Mouse (Mus musculus): ENCODE results near the gene Camta1. TPM values are rescaled to one million over a fixed set of nuclear protein-coding genes. Genes with fewer than 3 reads are reported as not detected.

Camta1 gene
- polyA plus RNA-seq, 1 experiment from 2014 or later, result 137 TPM

DNA sequence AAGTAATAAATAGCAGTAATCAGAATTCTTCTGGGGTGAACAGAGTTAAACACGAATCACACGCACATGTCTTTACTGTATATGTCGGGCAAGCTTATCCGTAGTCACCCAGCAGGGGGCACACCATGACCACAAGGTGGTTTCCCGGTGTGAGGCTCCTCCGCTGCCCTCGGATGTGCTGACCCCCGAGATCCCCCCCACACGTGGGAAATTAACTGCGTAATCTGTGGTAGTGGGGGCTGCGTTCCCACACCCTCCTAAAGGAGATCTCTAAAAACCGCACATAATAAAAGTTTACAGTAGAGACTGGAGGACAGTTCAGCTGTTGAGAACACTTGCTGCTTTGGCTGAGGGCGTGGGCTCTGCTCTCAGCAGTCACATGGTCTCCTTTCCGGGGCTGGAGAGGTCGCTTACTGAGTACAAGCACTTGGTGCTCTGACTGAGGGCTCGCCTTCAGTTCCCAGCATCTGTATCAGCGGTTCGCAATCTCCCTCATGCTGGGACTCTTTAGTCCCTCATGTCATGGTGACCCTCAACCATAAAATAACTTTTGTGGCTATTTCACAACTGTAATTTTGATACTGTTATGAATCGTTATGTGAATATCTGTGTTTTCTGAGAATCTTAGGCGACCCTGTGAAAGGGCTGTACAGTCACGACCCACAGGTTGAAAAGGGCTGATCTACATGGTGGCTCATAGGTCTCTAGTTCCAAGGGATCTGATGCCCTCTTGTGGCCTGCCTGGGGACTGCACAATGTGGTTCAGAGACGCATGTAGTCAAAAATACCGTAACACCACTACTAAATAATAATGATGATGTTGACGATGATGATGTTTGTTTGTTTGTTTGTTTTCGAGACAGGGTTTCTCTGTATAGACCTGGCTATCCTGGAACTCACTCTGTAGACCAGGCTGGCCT, 896.8 kb downstream of the Camta1 start:
- H3K36me3 ChIP-seq (ENCODE audit: control insufficient read depth, insufficient read depth, low read length), result no peaks in the 10 kb centered on the region
- WGBS (ENCODE audit: insufficient replicate concordance), result 12% methylated on average over 25 of the region's 25 CpGs
- no peaks in the 10 kb centered on the region for H3K9me3 ChIP-seq (replicated peaks; ENCODE audit: control insufficient read depth, low read length)
- no peak overlapping the region for H3K27ac ChIP-seq (ENCODE audit: low read depth, low read length)
- H3K9ac ChIP-seq (ENCODE audit: low read depth, low read length), result no peak overlapping the region
- H3K4me1 ChIP-seq (ENCODE audit: control insufficient read depth, insufficient read depth, low read length), result no peaks in the 10 kb centered on the region
- peak overlapping the region; percentile 26 for H3K4me3 ChIP-seq (ENCODE audit: low read depth, low read length)
- 0 out of 2 replicates have a peak, but pooled peaks have one; percentile 26 for ATAC-seq (replicated peaks; ENCODE audit: insufficient number of reproducible peaks, low FRiP score, low TSS enrichment)
- no peaks in the 10 kb centered on the region for H3K27me3 ChIP-seq (ENCODE audit: control insufficient read depth, insufficient read depth, low read length)
- H3K4me2 ChIP-seq, result peak overlapping the region; percentile 65

DNA sequence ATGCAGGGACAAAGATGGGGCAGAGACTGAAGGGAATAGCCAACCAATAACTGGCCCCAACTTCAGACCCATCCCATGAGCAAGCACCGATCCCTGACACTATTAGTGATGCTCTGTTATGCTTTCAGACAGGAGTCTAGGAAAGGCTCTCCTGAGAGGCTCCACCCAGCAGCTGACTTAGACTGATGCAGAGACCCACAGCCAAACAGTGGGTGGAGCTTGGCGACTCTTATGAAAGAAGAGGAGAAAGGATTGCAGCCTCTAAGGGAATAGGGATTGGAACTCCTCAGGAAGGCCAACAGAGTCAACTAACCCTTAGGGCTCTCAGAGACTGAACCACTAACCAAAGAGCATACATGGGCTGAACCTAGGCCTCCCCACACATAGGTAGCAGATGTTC, 898.0 kb downstream of the Camta1 start:
- ATAC-seq (replicated peaks; ENCODE audit: insufficient number of reproducible peaks, low FRiP score, low TSS enrichment), result no peak
- no peak overlapping the region for H3K9ac ChIP-seq (ENCODE audit: low read depth, low read length)
- no peaks in the 10 kb centered on the region for H3K9me3 ChIP-seq (replicated peaks; ENCODE audit: control insufficient read depth, low read length)
- no peak overlapping the region for H3K4me2 ChIP-seq
- H3K4me3 ChIP-seq (ENCODE audit: low read depth, low read length), result no peak overlapping the region
- no peaks in the 10 kb centered on the region for H3K27me3 ChIP-seq (ENCODE audit: control insufficient read depth, insufficient read depth, low read length)
- no peaks in the 10 kb centered on the region for H3K4me1 ChIP-seq (ENCODE audit: control insufficient read depth, insufficient read depth, low read length)
- no peak overlapping the region for H3K27ac ChIP-seq (ENCODE audit: low read depth, low read length)
- WGBS (ENCODE audit: insufficient replicate concordance), result 75% methylated on average over 2 of the region's 2 CpGs
- no peaks in the 10 kb centered on the region for H3K36me3 ChIP-seq (ENCODE audit: control insufficient read depth, insufficient read depth, low read length)

DNA sequence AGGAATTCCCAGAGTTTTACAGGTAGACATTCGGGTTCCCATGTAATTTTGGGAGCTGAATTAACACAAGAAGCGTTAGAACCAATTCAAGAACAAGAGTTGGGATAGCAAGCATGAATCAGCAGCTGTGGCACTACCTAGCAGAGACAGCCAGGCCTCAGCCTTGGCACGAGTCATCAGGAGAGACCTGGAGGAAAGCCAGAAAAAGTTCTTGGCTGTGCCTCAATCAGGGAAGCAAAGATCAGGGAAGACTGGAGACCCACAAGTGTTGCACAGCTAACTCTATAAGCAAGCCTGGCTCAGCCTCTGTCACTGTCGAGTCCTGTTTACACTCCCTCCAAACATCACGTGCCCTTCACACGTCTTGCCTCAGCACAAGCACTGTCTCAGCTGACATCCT, 899.4 kb downstream of the Camta1 start:
- H3K9ac ChIP-seq (ENCODE audit: low read depth, low read length), result no peak overlapping the region
- H3K36me3 ChIP-seq (ENCODE audit: control insufficient read depth, insufficient read depth, low read length), result no peaks in the 10 kb centered on the region
- no peak overlapping the region for H3K4me2 ChIP-seq
- whole genome bisulfite sequencing (ENCODE audit: insufficient replicate concordance), result 66% methylated on average over 6 of the region's 6 CpGs
- H3K27ac ChIP-seq (ENCODE audit: low read depth, low read length), result no peak overlapping the region
- ATAC-seq (replicated peaks; ENCODE audit: insufficient number of reproducible peaks, low FRiP score, low TSS enrichment), result no peak
- no peaks in the 10 kb centered on the region for H3K4me1 ChIP-seq (ENCODE audit: control insufficient read depth, insufficient read depth, low read length)
- no peak overlapping the region for H3K4me3 ChIP-seq (ENCODE audit: low read depth, low read length)
- no peaks in the 10 kb centered on the region for H3K9me3 ChIP-seq (replicated peaks; ENCODE audit: control insufficient read depth, low read length)
- H3K27me3 ChIP-seq (ENCODE audit: control insufficient read depth, insufficient read depth, low read length), result no peaks in the 10 kb centered on the region

GRCm38 (mm10) chr4:150958536-150958935, 903.1 kb downstream of the Camta1 start:
- Histone ChIP-seq H3K27ac (ENCODE audit: low read depth, low read length) (no peak overlapping the region), H3K4me3 (ENCODE audit: low read depth, low read length) (no peak overlapping the region), H3K4me2 (no peak overlapping the region), H3K4me1 (ENCODE audit: control insufficient read depth, insufficient read depth, low read length) (no peaks in the 10 kb centered on the region), H3K9me3 (replicated peaks; ENCODE audit: control insufficient read depth, low read length) (no peaks in the 10 kb centered on the region), H3K27me3 (ENCODE audit: control insufficient read depth, insufficient read depth, low read length) (no peaks in the 10 kb centered on the region), H3K9ac (ENCODE audit: low read depth, low read length) (no peak overlapping the region), H3K36me3 (ENCODE audit: control insufficient read depth, insufficient read depth, low read length) (no peaks in the 10 kb centered on the region)
- ATAC-seq (replicated peaks; ENCODE audit: insufficient number of reproducible peaks, low FRiP score, low TSS enrichment), result no peak
- WGBS (ENCODE audit: insufficient replicate concordance), result 60% methylated on average over 7 of the region's 7 CpGs

DNA sequence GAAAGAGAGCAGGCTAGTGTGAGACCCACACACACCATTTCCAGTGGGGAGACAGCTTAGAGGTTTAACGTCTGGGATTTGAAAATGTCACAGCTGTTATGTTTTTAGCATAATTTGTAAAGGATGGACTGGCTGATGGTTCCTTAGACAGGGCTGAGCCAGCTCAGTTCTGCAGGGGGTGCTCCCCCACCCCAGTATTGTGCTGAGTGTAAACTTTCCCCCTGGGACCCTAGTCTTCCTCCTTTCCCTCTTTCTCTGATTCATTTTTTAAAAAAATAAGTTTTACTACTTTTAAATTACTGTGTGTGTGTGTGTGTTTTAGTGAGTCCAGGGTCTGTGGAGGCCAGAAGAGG, 904.6 kb downstream of the Camta1 start:
- ATAC-seq (replicated peaks; ENCODE audit: insufficient number of reproducible peaks, low FRiP score, low TSS enrichment), result no peak
- Histone ChIP-seq H3K4me2 (no peak overlapping the region), H3K36me3 (ENCODE audit: control insufficient read depth, insufficient read depth, low read length) (no peaks in the 10 kb centered on the region), H3K27ac (ENCODE audit: low read depth, low read length) (no peak overlapping the region), H3K4me3 (ENCODE audit: low read depth, low read length) (no peak overlapping the region), H3K4me1 (ENCODE audit: control insufficient read depth, insufficient read depth, low read length) (no peaks in the 10 kb centered on the region), H3K27me3 (ENCODE audit: control insufficient read depth, insufficient read depth, low read length) (no peaks in the 10 kb centered on the region), H3K9me3 (replicated peaks; ENCODE audit: control insufficient read depth, low read length) (no peaks in the 10 kb centered on the region), H3K9ac (ENCODE audit: low read depth, low read length) (no peak overlapping the region)
- 75% methylated on average over 1 of the region's 1 CpGs for WGBS (ENCODE audit: insufficient replicate concordance)

- Histone ChIP-seq H3K9me3 (replicated peaks; ENCODE audit: control insufficient read depth, low read length) (no peaks in the 10 kb centered on the region), H3K4me3 (ENCODE audit: low read depth, low read length) (no peak overlapping the region), H3K36me3 (ENCODE audit: control insufficient read depth, insufficient read depth, low read length) (no peaks in the 10 kb centered on the region), H3K4me1 (ENCODE audit: control insufficient read depth, insufficient read depth, low read length) (no peaks in the 10 kb centered on the region), H3K27ac (ENCODE audit: low read depth, low read length) (no peak overlapping the region), H3K4me2 (no peak overlapping the region), H3K27me3 (ENCODE audit: control insufficient read depth, insufficient read depth, low read length) (no peaks in the 10 kb centered on the region), H3K9ac (ENCODE audit: low read depth, low read length) (no peak overlapping the region)
- WGBS (ENCODE audit: insufficient replicate concordance), result 73% methylated on average over 13 of the region's 13 CpGs
- ATAC-seq (replicated peaks; ENCODE audit: insufficient number of reproducible peaks, low FRiP score, low TSS enrichment), result no peak
These were observed 905.1 kb downstream of the Camta1 start for GRCm38 (mm10) chr4:150956369-150957105.

DNA sequence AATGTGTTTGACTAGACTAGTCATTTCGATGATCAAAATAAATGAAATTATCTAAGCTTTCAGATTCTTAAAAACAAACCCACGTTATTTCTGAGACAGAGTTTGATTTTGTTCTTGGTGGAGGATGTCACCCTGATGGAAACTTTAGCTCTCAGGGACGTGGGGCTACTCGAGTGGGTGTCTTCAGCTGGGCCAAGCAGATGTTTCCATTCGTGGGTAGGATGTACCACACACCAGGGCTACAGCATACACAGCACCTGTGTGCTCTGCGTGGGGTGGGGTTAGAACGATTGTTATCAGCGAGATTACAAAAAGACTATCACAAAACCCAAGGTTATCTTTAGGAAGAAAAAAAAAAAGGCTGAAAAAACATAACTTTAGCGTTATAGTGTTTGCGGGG, 910.7 kb downstream of the Camta1 start:
- no peaks in the 10 kb centered on the region for H3K4me1 ChIP-seq (ENCODE audit: control insufficient read depth, insufficient read depth, low read length)
- H3K4me3 ChIP-seq (ENCODE audit: low read depth, low read length), result no peak overlapping the region
- 72% methylated on average over 10 of the region's 10 CpGs for WGBS (ENCODE audit: insufficient replicate concordance)
- H3K4me2 ChIP-seq, result no peak overlapping the region
- ATAC-seq (replicated peaks; ENCODE audit: insufficient number of reproducible peaks, low FRiP score, low TSS enrichment), result no peak
- no peaks in the 10 kb centered on the region for H3K36me3 ChIP-seq (ENCODE audit: control insufficient read depth, insufficient read depth, low read length)
- H3K27me3 ChIP-seq (ENCODE audit: control insufficient read depth, insufficient read depth, low read length), result no peaks in the 10 kb centered on the region
- no peaks in the 10 kb centered on the region for H3K9me3 ChIP-seq (replicated peaks; ENCODE audit: control insufficient read depth, low read length)
- no peak overlapping the region for H3K27ac ChIP-seq (ENCODE audit: low read depth, low read length)
- no peak overlapping the region for H3K9ac ChIP-seq (ENCODE audit: low read depth, low read length)

DNA sequence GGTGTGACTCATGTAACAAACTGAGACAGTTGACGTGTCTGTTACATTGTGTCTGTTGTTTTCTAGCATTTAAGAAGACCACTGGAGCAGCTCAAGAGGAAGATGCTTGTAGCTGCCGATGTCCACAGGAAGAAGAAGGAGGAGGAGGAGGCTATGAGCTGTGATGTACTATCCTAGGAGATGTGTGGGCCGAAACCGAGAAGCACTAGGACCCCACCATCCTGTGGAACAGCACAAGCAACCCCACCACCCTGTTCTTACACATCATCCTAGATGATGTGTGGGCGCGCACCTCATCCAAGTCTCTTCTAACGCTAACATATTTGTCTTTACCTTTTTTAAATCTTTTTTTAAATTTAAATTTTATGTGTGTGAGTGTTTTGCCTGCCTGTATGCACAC, 917.0 kb downstream of the Camta1 start:
- no peak overlapping the region for H3K27ac ChIP-seq (ENCODE audit: low read depth, low read length)
- H3K9ac ChIP-seq (ENCODE audit: low read depth, low read length), result no peak overlapping the region
- H3K4me3 ChIP-seq (ENCODE audit: low read depth, low read length), result no peak overlapping the region
- H3K27me3 ChIP-seq (ENCODE audit: control insufficient read depth, insufficient read depth, low read length), result no peaks in the 10 kb centered on the region
- H3K4me1 ChIP-seq (ENCODE audit: control insufficient read depth, insufficient read depth, low read length), result no peaks in the 10 kb centered on the region
- no peaks in the 10 kb centered on the region for H3K9me3 ChIP-seq (replicated peaks; ENCODE audit: control insufficient read depth, low read length)
- ATAC-seq (replicated peaks; ENCODE audit: insufficient number of reproducible peaks, low FRiP score, low TSS enrichment), result no peak
- 85% methylated on average over 7 of the region's 7 CpGs for WGBS (ENCODE audit: insufficient replicate concordance)
- no peaks in the 10 kb centered on the region for H3K36me3 ChIP-seq (ENCODE audit: control insufficient read depth, insufficient read depth, low read length)
- H3K4me2 ChIP-seq, result no peak overlapping the region
